Mouse (Mus musculus): ENCODE results near the gene Emc9.

Emc9 gene

DNA sequence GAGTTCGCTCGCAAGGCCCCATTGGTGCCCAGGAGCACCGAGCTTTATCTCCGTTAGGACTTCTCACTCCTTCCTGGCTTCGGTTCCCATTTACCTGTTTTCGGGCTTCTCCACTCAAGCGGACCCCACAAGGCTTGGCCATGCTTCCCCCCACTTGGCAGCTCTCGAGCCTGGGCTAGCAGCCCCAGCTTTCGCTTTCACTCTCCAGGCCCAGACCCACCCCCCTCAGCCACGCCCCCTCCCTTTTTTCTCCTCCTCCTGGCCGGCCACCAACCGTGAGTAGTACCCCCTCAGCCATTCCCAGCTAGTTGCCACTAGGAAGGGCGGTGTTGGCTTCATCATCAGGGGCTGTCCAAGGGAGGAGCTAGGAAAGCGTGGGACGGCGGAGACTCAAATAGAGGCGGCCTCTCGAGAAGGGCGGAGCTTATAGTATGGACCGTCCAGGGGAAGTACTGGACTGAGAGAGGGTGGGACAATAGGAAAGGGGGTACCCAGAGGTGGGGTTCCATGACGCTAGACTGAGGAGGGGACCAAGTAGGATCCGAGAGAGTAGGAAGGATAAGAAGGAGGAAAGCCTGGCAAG is 5.7 kb upstream of the Emc9 start, which contains the start of gene Psme2:
Gene Psme2, minus strand, starts transcription at position 366 of the 583 bp plus-strand sequence.
- peak; percentile 99 for DNase-seq

DNA sequence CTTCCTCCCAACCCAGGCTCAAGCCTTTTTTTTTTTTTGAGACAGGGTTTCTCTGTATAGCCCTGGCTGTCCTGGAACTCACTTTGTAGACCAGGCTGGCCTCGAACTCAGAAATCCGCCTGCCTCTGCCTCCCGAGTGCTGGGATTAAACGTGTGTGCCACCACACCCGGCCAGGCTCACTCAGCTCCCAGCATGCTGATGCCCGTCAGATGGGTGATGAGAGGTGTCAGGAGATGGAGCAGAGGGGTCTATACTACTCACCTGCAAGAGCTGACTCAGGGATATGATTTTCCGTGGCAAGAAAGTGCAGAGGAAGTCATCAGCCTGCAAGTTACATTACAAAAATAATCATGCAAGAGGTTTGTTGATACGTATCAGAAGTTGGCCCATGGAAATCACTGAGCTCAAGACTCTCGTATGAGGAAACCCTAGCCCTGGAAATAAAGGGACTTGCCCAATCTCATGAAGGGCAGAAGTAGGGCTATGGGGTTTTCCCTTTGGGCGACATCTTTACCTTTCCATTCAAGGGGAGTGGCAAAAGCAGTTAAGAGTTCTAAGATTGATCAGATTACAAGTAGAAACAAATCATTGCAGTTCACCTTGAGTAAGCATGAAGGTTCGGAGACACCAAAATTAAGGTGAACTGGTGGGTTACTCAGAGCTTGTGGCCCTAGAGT is 4.8 kb upstream of the Emc9 start:
- DNase-seq, result no peak

DNA sequence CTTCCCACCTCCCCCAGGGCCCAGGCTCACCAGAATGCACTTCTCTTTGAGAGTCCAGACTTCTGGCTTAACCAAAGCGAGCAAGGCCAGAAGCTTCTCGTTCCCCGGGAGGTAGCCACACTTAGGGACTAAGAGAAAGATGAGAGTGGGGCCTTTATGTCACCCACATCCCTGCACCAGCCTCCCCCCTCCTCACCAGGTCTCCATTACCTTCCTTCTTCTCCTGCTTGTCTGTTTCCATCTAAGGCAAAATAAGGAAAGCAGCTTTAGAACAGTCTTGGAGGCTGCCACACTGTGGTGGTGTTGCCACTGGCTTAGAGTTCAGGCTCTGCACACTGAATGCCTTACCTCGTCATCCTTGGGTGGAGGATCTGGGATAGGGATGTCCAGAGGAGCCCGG is 4.2 kb upstream of the Emc9 start:
- DNase-seq, result no peak

DNA sequence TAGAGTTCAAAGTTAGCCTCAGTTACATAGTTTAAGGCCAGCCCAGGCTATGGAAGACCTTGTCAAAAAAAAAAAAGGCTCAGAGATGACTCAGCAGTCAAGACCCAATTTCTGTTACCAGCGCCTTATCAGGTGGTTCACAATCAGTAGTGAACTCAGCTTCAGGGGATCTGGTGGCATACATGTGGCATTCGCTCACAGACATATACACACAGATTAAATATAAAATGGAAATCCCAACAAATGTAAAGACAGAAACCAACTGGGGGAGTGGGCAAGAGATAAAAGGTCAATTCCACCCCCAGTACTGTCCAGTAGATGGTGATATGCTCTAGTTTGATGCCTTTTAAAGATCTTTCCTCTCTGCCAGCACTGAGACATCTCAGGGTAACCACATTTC is 1.0 kb upstream of the Emc9 start:
- no peak for DNase-seq

DNA sequence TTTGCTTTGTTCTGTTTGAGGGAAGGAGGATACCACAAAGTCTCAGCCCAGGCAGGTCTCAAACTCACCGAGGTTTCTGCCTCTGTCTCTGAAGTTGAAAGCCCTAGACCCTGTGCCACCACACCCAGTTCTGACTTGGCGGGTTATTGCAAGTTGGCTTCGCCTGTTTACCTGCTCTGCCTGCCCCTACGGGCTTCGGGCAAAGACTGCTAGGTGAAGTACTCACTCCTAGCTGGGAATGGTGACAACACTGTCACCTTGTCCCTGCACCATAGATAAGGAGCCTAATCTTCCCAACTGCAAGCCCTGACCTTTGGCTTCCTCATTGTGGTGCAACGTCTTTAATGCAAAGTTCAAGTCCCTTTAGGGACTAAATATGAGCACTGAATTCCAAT is 461 bp upstream of the Emc9 start:
- DNase-seq, result no peak

DNA sequence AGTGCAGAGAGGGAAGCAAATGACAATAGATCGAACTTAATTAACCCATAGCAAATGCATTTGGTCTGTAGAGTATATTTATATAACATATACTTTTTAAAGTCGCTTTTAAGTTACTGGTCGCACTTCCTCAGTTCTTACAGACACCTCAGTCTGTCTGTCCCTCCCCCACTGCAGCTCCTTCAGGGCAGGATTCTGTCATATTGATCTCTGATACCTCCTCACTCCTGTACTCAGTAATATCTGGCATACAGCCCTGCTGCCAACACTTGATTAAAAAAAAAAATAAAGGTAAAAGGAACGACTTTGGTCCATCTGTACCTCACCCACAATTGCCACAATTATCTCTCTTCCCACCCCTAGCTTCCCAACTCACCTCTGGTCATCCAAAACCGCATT is 800 bp downstream of the Emc9 start:
- DNase-seq, result no peak

DNA sequence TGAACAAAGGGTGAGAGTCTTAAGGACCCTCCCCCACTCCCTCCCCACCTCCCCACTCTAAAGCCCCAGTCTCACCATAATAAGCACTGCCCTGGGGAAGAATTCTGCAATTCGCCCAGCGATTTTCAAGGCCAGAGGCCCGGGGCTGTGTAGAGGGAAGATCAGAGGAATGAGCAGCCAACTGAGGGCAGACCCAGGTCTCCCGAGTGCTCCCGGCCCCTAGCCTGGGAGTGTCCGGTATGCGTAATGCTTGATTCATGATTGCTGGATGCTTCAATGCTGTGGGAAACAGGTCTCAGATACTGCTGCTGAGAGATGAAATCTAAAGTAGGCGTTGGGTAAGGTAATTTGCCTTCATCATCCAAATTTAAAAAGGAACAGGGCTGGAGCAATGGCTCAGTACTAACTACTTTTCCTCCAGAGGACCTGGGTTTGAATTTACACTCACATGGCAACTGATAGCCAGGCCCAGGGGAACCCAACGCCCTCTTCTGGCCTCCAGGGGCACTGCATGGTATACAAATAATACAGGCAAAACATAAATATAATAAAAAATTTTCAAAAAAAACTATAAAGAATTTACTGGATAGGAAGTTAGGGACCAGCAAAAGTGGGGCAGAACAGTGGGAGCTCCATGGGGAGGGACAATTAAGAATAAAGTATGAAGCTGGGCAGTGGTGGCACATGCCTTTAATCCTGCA is 3.0 kb downstream of the Emc9 start:
- no peak for DNase-seq

DNA sequence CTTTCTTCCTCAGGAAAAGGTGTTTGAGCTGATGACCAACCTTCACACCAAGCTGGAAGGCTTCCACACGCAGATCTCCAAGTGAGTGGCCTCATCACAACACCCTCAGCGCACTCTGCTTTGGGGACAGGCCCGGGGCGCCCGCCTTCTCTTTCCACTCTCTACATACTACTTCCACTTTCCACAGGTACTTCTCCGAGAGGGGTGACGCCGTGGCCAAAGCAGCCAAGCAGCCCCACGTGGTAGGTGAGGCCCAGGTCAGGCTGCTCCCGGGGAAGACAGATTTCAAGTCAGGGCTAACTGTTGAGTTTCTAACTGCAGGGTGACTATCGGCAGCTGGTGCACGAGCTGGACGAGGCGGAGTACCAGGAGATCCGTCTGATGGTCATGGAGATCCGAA is 4.4 kb downstream of the Emc9 start:
- DNase-seq, result no peak

DNA sequence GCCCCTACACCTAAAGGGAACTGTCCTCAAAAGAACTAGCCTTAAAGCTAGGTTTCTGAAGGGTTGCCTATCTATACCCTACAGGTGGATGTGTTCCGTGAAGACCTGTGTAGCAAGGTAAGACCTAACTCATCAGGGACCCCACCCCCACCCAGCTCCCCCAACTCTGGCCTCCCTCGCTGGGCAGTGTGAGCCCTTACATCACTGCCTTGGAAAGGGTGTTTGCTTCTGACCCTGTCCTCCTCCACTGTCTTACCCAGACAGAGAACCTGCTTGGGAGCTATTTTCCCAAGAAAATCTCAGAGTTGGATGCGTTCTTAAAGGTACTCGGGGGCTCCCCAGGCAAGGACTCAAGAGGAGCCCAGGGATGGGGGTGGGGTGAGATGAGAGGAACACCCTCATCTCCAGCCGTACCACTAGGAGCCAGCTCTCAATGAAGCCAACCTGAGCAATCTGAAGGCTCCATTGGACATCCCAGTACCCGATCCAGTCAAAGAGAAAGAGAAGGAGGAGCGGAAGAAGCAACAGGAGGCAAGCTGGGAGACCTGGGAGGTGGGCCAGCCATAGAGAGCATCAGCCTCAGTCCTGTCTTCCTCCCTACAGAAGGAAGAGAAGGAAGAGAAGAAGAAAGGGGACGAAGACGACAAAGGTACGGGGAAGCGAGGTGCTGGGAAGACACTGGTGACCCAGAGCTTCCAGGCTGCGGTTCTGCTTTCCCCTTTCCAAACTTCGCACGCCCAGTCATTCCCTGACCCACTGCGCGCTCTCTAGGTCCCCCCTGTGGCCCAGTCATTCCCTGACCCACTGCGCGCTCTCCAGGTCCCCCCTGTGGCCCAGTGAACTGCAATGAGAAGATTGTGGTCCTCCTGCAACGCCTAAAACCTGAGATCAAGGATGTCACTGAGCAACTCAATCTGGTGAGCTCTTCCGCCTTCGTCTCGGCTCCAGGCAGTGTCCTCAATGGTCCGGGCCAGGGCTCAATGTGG is 5.3 kb downstream of the Emc9 start:
- DNase-seq, result no peak

DNA sequence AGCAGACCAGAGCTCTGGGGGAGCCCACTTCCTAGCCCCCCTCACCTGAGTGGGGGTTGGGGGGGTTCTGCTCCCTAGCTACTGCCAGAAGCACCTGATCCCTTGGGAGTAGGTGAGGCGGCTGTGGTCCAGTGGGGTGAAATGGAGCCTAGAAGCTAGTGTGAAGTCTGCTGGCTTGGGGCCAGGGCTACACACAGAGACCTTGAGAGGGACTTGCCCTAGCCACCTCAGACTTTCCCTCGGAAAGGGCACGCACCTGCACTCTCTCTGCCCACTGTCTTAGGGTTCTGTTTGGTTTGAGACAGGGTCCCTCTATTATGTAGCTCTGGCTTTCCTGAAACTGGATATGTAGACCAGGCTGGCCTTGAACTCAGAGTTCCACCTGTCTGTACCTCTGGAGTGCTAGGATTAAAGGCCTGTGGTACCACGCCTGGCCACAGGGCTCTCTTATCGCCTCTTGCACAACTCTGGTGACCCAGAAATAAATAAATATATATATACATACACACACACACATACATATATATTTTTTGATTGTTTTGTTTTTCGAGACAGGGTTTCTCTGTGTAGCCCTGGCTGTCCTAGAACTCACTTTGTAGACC is 6.3 kb downstream of the Emc9 start:
- DNase-seq, result peak; percentile 79

DNA sequence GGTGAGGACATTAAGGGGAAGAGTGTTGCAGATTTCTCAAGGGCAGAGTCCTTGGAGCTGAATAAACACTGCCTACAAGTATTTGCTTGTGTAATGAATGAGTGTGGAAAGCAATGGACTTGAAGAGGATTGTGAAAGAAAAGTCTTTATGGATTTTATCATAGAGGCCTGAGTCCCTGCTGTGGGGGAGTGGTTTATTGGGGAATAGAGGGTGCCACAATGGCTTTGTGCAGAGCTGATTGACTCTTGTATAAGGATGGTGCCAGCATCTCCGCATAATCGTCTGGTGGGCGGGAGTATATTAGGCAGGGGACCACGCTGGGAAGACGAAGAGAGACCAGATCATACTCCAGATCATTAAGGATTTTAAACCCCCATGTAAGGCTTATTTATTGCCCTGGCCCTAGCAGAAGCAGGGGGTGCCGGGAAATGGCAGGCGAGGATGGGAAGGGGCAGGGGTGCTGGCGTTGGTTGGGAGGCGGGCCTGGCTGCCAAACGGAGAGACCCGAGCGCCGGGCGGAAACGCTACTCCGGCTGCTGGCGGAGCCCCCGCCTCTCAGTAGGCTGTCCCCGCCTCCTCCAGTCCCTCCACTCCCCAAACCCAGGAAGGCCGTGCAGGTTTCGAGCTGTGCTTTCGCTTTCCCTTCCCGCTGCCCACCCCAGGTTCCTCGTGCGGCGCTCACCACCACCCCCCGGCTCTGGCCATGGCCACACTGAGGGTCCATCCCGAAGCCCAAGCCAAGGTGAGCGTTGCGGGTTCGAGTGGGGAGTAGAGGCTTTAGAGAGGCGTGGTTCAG is 7.0 kb downstream of the Emc9 start, which contains the start of gene Psme1:
Gene Psme1, plus strand, starts transcription at position 253 of the 797 bp plus-strand sequence.
- DNase-seq, result peak; percentile 77

DNA sequence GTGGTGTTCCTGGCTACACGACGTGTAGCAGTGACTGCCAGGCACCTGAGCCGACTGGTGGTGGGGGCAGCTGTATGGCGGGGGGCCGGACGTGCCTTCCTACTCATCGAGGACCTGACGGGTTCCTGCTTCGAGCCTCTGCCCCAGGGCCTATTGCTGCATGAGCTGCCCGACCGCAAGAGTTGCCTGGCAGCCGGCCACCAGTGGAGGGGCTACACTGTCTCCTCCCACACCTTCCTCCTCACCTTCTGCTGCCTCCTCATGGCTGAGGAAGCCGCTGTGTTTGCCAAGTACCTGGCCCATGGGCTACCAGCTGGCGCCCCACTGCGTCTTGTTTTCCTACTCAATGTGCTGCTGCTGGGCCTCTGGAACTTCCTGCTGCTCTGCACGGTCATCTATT is 8.7 kb downstream of the Emc9 start:
- peak; percentile 42 for DNase-seq

DNA sequence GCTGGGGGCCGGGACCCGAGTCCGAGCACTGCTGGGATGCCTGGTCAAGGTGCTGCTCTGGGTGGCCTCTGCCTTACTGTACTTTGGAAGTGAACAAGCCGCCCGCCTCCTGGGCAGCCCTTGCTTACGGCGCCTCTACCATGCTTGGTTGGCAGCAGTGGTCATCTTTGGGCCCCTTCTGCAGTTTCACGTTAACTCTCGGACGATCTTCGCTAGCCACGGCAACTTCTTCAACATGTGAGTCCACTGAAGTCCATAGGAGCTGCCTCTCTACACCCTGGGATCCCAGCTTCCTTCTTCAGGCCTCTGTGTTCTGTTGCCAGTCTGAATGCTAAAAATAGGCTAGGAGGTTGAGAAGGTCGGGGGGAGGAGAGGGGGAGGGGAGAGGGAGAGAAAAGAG is 9.4 kb downstream of the Emc9 start:
- peak; percentile 66 for DNase-seq

DNA sequence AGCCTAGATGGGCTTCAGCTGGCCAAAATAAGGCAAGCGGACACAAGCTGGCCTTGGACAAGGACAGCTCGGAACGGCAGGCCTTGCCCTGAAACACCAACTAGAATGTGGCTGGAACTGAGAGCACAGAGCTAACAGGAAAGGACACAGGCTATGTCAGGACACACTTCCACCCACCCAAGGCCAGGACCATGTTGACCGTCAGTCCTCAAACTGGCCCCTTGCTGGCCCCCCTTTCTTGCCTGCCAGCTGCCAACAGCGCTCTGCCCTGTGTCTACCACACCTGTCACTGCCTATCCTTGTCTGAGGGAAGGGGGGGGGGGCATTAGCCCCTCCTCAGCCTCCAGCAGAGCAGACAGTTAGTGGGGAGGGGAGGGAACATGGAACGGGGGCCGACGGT is 9.8 kb downstream of the Emc9 start, which contains the start of gene Fitm1:
Gene Fitm1, plus strand, starts transcription at position 316 of the 400 bp plus-strand sequence.
- no peak for DNase-seq

DNA sequence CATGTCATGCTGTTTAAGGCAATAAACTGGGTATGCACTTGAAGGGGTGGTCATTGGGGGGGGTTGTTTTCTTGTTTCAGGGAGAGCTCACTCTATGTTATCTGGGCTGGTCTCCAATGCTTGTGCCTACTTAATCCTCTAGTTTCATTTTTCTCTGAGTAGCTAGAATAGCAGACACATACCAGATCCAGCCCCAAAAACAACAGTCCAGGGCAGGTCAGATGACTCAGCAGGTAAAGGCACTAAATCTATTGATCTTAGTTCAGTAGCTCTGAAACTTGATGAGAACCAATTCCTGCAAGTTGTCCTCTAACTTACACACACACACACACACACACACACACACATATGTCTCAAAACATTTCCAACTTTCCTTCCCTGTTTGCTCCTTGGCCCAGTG is 13.3 kb downstream of the Emc9 start:
- no peak for DNase-seq

DNA sequence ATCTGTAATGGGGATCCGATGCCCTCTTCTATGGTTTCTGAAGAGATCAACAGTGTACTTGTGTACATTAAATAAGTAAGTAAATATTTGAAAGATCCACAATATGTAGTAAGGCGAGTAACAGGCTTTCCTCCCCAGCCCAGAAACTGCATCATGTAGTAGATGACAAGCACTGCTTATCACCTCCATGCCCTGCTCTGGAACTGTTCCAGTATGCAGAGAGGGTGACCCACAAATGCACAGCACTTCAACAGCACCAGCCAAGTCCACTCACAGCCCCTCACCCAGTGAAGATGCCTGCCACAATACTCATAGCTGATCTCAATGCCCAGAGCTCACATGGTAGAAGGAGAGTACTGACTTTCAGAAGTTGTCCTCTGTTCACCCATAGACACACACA is 14.5 kb downstream of the Emc9 start:
- no peak for DNase-seq

DNA sequence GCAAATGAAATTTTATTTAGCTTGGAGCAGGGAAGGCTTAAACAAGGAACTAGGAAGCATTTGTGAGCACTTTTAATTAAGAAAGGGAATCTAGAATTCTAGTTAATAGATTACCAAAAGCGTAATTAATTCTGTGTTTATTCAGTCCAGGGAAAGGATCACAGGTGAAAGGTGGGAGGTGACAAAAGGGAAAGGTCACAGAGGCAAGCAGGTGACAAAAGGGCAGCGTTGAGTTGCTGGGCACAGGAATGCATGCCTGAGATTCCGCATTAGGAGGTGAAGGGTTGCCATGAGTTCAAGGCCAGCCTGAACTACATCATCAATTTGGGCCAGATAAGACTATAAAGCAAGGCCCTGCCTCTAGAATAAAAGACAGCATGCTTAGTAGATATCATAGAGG is 17.6 kb downstream of the Emc9 start:
- peak; percentile 64 for DNase-seq

DNA sequence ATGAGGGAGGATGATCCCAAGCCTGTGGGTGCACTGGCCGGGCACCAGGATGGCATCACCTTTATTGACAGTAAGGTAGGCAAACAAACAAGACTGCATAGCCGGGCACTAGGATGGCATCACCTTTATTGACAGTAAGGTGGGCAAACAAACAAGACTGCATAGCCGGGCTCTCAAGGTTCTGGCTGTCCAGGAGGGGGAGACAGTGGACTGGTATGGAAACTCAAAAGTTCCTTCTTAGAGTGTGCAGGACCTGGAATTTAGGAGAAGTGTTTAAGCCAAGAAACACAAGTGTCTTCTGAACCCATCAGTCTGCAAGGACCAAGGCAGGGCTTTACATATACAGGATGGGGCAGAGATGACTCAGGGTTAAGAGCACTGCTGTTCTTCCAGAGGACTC is 19.4 kb downstream of the Emc9 start:
- no peak for DNase-seq

DNA sequence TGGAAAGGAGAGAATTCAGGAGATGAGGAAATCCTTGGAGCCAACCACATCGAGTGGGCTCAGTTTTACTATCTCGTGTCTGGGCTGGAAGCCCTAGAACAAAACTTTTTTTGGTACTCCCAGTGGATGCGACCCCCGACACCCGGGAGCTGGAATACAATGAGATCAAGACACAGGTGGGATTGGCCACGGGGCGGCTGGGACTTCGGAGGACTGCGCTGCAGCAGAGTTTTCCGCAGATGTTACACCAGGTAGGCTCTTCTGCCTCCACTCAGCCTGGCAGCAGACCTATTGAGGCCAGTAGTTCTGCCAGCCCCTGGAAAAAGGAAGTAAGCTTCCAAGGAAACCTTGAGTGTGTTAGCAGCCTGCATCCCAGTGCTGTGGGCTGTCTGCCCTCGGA is 21.9 kb downstream of the Emc9 start:
- DNase-seq, result no peak

DNA sequence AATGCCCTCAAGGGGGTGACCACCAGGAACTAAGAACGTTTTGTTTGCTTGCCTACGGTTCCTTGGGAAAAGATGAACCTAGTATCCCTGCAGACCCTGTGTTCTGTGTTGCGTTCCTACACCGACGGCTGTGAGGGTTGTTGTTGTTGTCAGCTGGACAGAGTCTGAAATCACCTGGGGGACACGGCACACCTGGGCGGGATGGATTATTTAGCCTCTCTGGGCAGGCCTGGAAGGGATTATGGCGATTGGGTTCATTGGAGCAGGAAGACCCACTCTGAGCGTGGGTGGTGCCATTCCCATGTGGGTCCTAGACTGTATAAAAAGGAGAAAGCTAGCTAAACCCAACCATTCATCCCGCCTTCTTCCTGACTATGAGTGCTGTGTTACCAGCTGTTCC is 23.2 kb downstream of the Emc9 start:
- DNase-seq, result no peak

DNA sequence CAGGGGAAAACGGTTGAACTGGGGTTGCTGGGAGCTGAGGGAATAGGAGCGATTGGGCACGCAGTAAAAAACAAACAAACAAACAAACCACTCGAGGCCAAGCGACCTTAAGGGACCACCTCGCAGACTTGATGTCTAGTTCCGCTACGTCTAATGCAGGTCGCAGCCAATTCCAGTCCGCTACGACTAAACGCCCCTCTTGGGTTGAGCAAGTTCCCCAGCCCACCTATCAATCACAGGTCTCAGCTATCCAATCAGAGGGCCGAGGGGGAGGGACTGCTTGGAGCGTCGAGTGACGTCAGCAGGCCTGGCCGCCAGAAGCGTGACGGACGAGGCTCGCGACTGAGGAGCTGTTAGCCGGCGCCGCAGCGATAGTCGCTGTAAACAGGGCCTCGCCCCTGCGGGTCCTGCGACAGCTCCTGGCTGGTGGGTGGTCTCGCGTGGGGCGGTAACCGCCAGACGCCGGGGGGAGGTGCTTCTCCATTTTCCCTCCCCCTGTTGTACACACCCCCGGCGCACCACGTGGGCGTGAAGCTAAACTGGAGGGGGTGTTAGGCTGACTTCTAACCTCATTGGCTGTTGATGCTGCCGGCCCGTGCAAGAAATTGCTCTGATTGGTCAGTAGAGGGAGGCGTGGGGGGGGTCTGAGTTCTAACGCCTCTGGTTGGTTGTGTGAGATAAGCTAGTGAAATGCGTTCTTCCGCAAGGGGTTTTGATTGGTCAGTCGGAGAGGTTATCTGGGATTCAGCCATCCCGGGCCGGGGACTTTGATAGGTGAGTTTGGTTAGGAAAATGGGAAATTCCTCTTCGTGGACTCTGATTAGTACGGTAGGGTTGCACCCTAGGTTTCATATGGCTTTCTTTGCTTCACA is 24.7 kb downstream of the Emc9 start, which contains the start of gene A730061H03Rik:
Gene A730061H03Rik, minus strand, starts transcription at position 205 of the 872 bp plus-strand sequence.
- DNase-seq, result peak; percentile 99
